Mouse (Mus musculus) E14TG2a.4 (cell line): Measurements from ENCODE around the gene Abtb1.

ENCODE experiments used
- CTCF ChIP-seq: conservative IDR thresholded peaks from 2 replicates; pipeline ENCODE4 v1.5.1; 2014; ENCODE audit warnings: low read length
- NANOG ChIP-seq: IDR thresholded peaks from 2 replicates; pipeline ENCODE4 v1.6.1; 2014; ENCODE audit warnings: borderline replicate concordance, low read length, mixed read lengths
- POU5F1 ChIP-seq: IDR thresholded peaks from 2 replicates; pipeline ENCODE4 v1.6.1; 2014; ENCODE audit warnings: low read length, borderline replicate concordance

- TF ChIP-seq CTCF (no peak), POU5F1 (no peak), NANOG (no peak)
Observed at GRCm38 (mm10) chr6:88793872-88794271, 47.9 kb downstream of the Abtb1 start.
